Mouse (Mus musculus) myocyte (in vitro differentiated cells): ENCODE data around the gene Rhod.

Experiments used
- CEBPB ChIP-seq: IDR thresholded peaks from 2 replicates; pipeline ENCODE4 v1.6.1; 2011; ENCODE audit warnings: mild to moderate bottlenecking, moderate library complexity; ENCODE audit not compliant: poor library complexity, insufficient read depth, severe bottlenecking
- E2F4 ChIP-seq: IDR thresholded peaks from one replicate; pipeline ENCODE4 v1.6.1; 2011; ENCODE audit warnings: mild to moderate bottlenecking, control low read depth, moderate library complexity; ENCODE audit not compliant: insufficient read depth
- MAX ChIP-seq: IDR thresholded peaks from one replicate; pipeline ENCODE4 v1.6.1; 2011; ENCODE audit warnings: low read depth, mild to moderate bottlenecking, control low read depth
- MYOD1 ChIP-seq, 3 experiments: IDR thresholded peaks; one replicate each; pipeline ENCODE4 v1.6.1; 2011; ENCODE audit warnings: control low read depth in 2 of 3, low read depth in 2 of 3, mild to moderate bottlenecking in 2 of 3, moderate library complexity in 1 of 3; ENCODE audit not compliant: insufficient read length in 2 of 3, control insufficient read depth in 1 of 3
- MYOG ChIP-seq, 3 experiments: IDR thresholded peaks; one replicate each; pipeline ENCODE4 v1.6.1; 2011; ENCODE audit warnings: control low read depth in 2 of 3, low read depth in 2 of 3, mild to moderate bottlenecking in 2 of 3; ENCODE audit not compliant: insufficient read length in 2 of 3, control insufficient read depth in 1 of 3, insufficient read depth in 1 of 3
- POLR2A ChIP-seq: IDR thresholded peaks from one replicate; pipeline ENCODE4 v1.6.1; 2011; ENCODE audit warnings: low read depth, mild to moderate bottlenecking, control low read depth, moderate library complexity; ENCODE audit not compliant: insufficient read length
- POLR2AphosphoS2 ChIP-seq: IDR thresholded peaks from one replicate; pipeline ENCODE4 v1.6.1; 2011; ENCODE audit warnings: low read depth, control low read depth; ENCODE audit not compliant: insufficient read length
- SRF ChIP-seq: IDR thresholded peaks from one replicate; pipeline ENCODE4 v1.6.1; 2011; ENCODE audit warnings: low read depth; ENCODE audit not compliant: control insufficient read depth, insufficient read length
- TCF12 ChIP-seq: IDR thresholded peaks from one replicate; pipeline ENCODE4 v1.6.1; 2011; ENCODE audit warnings: mild to moderate bottlenecking, control low read depth; ENCODE audit not compliant: poor library complexity, insufficient read depth, severe bottlenecking
- TCF3 ChIP-seq: IDR thresholded peaks from one replicate; pipeline ENCODE4 v1.6.1; 2011; ENCODE audit warnings: low read depth, control low read depth; ENCODE audit not compliant: insufficient read length
- USF1 ChIP-seq: IDR thresholded peaks from one replicate; pipeline ENCODE4 v1.6.1; 2011; ENCODE audit warnings: low read depth, mild to moderate bottlenecking, control low read depth, moderate library complexity

GRCm38 (mm10) chr19:4414631-4415030 is 24.6 kb downstream of the Rhod start:
- TF ChIP-seq POLR2AphosphoS2 = no peak
- TF ChIP-seq POLR2A = no peak
- TF ChIP-seq TCF3 = no peak
- no peak for TF ChIP-seq MAX
- no peak for TF ChIP-seq USF1
- TF ChIP-seq E2F4 = no peak
- TF ChIP-seq TCF12 = no peak
- TF ChIP-seq CEBPB = no peak
- no peak for TF ChIP-seq SRF
- no peak for TF ChIP-seq MYOG (IDR thresholded peaks at IDR 0.05; ENCODE audit: control insufficient read depth in 1 of 3, insufficient read depth in 1 of 3, insufficient read length in 2 of 3, low read depth in 2 of 3)
- no peak for TF ChIP-seq MYOD1 (IDR thresholded peaks at IDR 0.05; ENCODE audit: control insufficient read depth in 1 of 3, insufficient read length in 2 of 3, low read depth in 2 of 3)
